Mouse (Mus musculus): ENCODE data around the gene H2-Oa. TPM values are rescaled to one million over a fixed set of nuclear protein-coding genes. Genes with fewer than 3 reads are reported as not detected.

H2-Oa gene
- total RNA-seq, 2 experiments from 2014 or later, result 0.44 TPM; not detected in 1

DNA sequence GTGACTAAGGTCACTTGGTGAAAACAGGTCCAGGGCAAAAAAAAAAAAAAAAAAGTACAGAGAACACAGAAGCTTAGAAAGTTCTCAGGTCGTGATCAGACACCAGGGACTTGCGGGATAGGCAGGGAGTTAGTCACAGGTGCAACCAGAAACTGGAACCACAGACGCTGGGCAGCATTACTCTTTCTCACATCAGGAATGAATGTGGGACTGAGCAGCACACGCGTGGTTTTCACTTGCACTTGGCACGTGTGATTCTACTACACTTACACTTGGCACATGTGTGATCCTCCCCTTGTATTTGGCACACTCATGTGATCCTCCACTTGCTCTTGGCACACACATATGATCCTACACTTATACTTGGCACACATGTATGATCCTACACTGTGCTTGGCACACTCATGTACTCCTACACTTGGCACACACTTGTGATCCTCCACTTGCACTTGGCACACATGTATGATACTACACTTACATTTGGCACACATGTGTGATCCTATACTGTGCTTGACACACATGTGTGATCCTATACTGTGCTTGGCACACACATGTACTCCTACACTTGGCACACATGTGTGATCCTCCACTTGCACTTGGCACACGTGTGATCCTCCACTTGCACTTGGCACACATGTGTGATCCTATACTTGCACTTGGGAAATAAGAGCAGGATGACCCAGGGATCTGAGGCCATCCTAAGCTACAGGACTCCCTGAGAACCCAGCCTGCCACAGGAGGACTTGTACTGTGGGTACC, 15.1 kb downstream of the H2-Oa start:
- no peak for DNase-seq (ENCODE audit: low spot score in 2 of 2)
- no peak for TF ChIP-seq CTCF (conservative IDR thresholded peaks at IDR 0.05)
- Histone ChIP-seq H3K27ac (no peak overlapping the region), H3K4me3 (no peak overlapping the region)

DNA sequence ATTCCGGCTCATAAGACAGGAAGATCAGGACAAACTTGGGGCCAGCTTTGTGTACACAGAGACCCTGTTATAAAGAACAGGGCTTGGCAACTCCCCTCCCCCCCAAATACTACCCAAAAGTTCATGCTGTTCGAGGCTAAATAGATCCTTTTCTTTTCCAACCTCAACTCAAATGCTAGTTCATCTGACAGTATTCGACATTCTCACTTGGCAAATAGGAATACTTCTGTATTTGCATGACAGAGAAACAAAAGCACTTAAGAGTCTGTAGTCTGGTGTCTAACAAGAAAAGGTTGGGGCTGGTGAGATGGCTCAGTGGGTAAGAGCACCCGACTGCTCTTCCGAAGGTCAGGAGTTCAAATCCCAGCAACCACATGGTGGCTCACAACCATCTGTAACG, 16.3 kb downstream of the H2-Oa start:
- Histone ChIP-seq H3K4me3 (no peak overlapping the region), H3K27ac (no peak overlapping the region)
- TF ChIP-seq CTCF (conservative IDR thresholded peaks at IDR 0.05), result no peak

DNA sequence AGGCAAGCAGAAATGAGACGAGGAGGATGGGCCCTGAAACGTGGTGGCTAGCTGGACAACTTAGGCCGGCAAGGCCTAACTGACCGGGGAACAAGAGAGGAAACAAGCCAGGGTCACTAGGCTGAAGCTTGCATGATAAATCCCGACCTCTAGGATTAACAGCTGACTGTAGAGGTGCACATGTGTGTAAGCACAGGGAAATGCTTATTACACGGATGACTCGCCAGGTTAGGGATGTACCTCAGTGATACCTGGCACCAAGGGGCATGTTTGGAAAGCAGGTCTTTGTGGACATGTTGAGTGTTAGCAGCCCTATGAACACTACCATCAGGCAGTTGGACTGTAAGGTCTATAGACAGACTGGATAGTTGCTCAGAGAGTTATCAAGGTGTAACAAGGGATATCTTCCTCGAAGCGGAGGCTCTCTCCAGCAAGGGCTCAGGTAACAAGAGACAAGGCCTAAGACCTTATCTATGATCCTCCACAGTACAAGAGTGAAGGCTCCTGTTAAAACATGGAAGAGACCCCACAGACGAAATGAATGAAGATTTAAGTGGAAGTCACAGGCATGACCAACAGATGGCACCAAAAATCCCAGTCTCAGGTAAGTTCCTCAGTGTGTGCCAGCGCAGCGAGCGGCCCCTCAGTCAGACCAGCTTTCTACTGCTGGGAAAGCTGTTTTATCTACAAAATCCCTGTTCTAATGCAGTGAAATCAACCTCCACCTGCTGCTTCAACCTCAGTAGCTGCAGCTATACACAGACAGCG, 17.1 kb downstream of the H2-Oa start:
- TF ChIP-seq CTCF (conservative IDR thresholded peaks at IDR 0.05), result peak; percentile 65
- Histone ChIP-seq H3K27ac (no peak overlapping the region), H3K4me3 (no peak overlapping the region)
- no peak for DNase-seq (ENCODE audit: low spot score in 2 of 2)

More for the DNA sequence above, 16.3 kb downstream of the H2-Oa start:
- DNase-seq (ENCODE audit: low spot score in 2 of 2), result no peak

DNA sequence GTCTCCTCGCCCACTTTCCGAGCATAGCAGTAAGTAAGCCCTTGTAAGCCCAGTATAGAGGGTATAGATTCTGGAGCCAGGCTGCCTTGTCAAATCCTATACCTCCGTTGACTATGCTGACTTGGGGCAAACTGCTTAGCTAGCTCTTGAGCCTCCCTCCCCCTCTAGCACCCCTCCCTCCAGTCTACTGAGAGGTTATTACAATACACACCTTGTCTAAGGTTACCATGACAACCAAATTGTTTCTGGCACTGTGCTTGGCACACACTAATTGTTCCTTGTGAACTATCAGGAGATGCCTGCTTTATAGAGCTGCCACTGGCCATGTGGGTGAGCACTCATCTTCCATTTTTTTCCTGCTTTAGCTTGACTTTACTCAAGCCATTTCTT, 17.7 kb downstream of the H2-Oa start:
- no peak for TF ChIP-seq CTCF (conservative IDR thresholded peaks at IDR 0.05)
- Histone ChIP-seq H3K4me3 (no peak overlapping the region), H3K27ac (peak overlapping the region; percentile 39; the same call in 1 of the 2 replicates)
- no peak for DNase-seq (ENCODE audit: low spot score in 2 of 2)

DNA sequence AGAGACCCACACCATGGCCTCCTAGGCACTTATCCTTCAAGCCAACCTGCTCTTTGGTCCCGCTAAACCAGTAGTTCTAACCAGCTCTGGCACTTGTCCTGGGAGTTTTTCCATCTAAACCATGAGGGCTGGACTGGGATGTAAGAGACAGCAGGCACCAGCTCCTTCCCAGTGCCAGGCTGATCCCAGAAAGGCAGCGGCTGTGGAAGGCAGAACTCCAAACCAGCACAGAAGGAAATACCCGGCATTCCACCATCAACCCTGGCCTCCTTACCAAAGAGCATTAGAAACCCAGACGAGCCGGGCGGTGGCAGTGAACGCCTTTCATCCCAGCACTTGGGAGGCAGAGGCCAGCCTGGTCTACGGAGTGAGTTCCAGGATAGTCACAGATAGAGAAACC, 18.2 kb downstream of the H2-Oa start:
- no peak for TF ChIP-seq CTCF (conservative IDR thresholded peaks at IDR 0.05)
- peak overlapping the region; percentile 39; the same call in 1 of the 2 replicates for H3K27ac ChIP-seq
- no peak for DNase-seq (ENCODE audit: low spot score in 2 of 2)
- H3K4me3 ChIP-seq, result no peak overlapping the region

DNA sequence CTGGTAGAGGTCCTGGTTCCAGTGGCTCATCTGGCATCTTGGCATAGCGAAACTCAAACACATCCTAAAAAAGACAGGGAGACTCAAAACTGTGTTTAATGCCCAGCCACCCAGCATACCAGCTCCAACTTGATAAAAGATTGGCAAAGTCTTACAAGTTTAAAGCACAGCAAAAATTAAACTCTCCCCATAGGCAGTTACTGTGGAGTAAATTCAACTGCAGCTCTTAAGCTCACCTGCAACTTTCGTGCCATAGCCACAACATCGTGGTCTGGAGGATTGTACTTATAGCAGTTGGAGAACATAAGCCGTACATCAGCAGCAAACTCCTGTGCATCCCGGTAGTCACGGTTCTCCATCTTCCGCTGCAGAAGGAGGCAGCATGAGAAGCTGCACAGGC, 22.0 kb downstream of the H2-Oa start:
- Histone ChIP-seq H3K4me3 (no peak overlapping the region), H3K27ac (no peak overlapping the region)
- TF ChIP-seq CTCF (conservative IDR thresholded peaks at IDR 0.05), result no peak
- no peak for DNase-seq (ENCODE audit: low spot score in 2 of 2)

DNA sequence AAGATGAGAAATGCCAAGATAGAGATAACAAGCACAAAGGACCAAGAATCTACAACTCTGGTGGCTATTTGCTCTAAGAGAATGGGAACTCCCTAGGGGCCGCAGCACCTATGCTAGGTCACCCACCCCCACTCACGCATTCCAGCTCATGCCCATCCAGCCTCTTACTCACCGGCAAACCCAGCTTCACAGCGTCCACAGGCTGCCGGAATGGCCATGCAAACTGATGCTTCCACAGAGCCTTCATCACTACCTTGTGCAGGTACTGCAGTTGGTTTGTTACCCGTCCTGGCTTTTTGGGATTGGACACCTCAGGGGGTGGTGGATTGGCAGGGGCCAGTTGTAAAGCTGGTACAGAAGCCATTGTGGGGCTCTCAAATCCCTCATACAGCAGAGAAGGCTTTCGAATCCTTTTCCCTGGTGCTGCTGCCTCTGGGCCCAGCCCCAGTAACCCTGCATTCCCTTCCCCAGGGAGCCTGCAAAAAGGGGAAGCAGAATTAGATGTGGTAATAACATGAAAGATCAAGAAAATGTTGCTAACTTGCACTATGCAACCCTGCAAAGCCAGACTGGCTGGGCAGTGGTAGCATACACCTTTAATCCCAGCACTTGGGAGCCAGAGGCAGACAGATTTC, 24.7 kb downstream of the H2-Oa start:
- H3K4me3 ChIP-seq, result peak overlapping the region; percentile 98
- TF ChIP-seq CTCF (conservative IDR thresholded peaks at IDR 0.05), result no peak
- peak overlapping the region; percentile 100; the same call in 1 of the 2 replicates for H3K27ac ChIP-seq
- DNase-seq (ENCODE audit: low spot score in 2 of 2), result no peak

DNA sequence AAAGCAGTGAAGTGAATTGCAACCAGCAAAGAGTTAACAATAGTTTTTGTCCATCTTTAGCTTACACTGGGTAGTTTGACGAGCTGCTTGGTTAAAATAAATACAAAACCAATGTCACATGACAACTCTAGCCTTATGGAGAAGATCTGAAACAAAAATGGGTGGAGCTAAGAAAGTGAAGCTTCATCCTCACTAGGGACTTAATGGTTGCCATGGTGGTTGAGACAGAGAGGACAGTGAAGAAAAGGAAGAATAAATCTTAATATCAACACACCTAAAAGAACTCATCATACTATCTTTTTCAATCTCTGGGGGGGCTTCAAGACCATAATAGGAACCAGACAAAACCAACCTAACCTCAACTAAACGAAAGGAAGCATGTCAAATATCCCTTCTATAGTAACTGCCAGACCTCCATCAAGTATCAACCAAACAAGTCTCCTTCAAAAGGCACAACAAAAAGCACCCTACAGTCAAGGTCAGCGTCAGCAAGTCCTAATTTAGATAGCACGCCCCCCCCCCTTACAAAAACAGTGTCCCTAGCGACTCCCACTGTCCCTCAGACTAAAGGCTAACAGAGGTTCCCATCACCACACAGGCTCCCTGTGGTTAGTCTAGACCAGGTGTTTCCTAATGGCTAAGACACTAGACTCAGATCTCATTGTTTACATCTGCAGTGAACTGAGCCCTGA, 25.4 kb downstream of the H2-Oa start:
- H3K27ac ChIP-seq, result peak overlapping the region; percentile 100
- no peak for DNase-seq (ENCODE audit: low spot score in 2 of 2)
- H3K4me3 ChIP-seq, result peak overlapping the region; percentile 98
- TF ChIP-seq CTCF (conservative IDR thresholded peaks at IDR 0.05), result no peak

DNA sequence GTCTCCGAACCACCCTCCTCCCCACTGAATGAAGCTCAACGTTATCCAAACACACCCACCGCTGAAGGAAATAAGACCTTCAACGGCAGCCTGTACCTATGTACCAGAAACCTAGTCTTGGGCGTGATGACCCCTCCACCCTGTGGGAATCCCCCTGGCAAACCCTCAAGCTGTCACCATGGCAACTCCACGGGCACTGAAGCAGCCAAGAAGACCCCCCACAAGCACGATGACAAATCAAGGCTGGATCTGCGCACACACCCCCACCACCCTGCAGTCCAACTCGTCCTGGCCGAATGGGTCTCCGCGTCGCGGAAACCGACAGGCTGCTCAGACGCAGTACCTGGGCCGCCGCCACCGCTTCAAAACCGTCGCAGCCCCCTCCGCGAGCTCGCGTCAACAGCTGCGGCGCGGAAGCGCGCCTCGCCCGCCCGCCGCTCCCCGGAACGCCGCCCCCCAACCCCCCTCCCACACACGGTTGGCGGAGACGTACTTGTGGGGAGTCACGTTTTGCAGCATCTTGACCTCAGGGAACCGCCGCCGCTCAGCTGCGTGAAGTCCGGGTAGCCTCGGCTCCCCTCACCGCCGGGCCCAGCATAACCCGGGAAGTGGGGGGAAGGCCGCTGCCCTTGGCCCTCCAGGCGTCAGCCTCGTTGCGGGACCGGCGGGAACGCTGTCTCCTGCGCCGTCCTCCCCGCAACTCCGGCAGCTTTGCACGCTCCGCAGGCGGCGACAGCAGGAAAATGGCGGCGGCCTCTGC, 26.2 kb downstream of the H2-Oa start:
- Histone ChIP-seq H3K27ac (peak overlapping the region; percentile 100), H3K4me3 (peak overlapping the region; percentile 98)
- TF ChIP-seq CTCF (conservative IDR thresholded peaks at IDR 0.05), result no peak
- DNase-seq (ENCODE audit: low spot score in 2 of 2), result no peak

DNA sequence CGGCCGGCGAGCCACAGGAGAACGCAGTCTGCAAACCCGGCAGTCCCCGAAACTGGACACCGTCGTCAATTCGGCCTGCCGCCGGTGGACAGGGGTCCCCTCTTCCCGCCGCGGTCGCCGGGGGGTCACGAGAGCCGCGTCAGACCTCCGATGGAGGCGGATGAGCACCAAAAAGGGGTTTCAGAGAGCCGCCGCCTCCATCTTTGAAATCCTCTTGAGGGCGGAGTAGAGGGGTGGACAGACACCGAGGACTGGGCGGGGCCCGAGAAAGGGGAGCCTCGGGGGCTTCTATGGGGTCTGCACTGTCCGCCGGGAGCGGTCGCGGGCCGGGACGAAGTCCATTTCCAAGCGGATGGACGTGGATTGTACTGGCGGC, 26.7 kb downstream of the H2-Oa start:
- TF ChIP-seq CTCF (conservative IDR thresholded peaks at IDR 0.05), result no peak
- Histone ChIP-seq H3K27ac (peak overlapping the region; percentile 100), H3K4me3 (peak overlapping the region; percentile 98)
- no peak for DNase-seq (ENCODE audit: low spot score in 2 of 2)

DNA sequence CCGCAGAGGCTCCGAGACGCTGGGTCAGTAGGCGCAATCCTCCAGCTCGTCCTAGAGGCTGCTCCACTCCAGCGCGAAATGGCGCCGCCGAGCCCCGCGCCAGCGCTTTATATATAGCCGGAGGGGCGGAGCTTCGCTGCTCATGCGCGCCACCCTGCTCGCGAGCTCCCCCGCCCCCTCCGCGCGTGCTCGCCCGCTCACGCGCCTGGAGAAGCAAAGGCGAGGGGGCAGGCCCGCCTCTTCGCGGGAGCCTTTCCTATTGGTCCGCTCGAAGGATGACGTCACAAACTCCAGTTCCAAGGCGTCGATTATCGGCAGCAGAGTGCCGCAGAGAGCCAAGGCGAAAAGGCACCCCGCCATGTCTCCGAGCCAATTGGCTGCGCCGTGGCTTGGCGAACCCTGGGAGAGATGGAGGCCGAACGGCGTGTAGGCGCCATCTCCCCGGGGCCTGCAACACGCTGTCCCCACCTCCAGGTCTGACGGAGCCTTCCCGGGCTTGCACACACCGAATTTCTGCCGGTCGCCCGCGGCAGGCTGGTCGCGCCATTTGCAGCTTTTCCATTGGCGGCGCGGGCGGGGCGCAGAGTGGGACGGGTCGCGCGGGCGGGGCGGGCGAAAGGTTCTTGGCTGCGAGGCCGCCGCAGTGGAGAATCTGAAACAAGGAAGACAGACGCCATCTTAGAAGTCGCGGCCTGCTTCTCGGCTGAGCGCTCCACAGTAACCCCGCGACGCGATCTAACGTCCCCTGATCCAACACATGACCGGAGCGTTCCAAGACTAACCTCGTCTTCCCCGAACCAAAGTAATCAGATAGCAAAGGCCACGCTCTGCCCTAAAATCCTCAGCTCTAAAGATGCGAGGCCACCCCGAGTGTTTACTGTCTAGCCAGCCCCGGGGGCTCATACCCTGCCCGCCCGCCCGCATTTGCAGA, 27.4 kb downstream of the H2-Oa start, which contains the start of gene H2-DMa:
TSS of gene H2-DMa (plus strand) at position 293 of the 931 bp plus-strand sequence.
- Histone ChIP-seq H3K4me3 (peak within 1 kb of the TSS; percentile 98), H3K27ac (peak within 1 kb of the TSS; percentile 100)
- peak; percentile 98 to 99 for DNase-seq (ENCODE audit: low spot score in 2 of 2)
- TF ChIP-seq CTCF (conservative IDR thresholded peaks at IDR 0.05), result 0 out of 2 replicates have a peak, but pooled peaks have one; percentile 5
